Mouse (Mus musculus) ES-E14 (cell line): Measurements from ENCODE around the gene Ofcc1.

Experiments used
- CHD2 ChIP-seq: IDR thresholded peaks from 2 replicates; pipeline ENCODE4 v1.6.1; 2014; ENCODE audit warnings: mild to moderate bottlenecking, low read depth, low read length, inconsistent platforms
- ZC3H11A ChIP-seq: IDR thresholded peaks from 2 replicates; pipeline ENCODE4 v1.6.1; 2012; ENCODE audit warnings: low read depth, mild to moderate bottlenecking, inconsistent platforms, low read length, borderline replicate concordance
- ZNF384 ChIP-seq: IDR thresholded peaks from 2 replicates; pipeline ENCODE4 v1.6.1; 2012; ENCODE audit warnings: low read depth, low read length, inconsistent platforms

DNA sequence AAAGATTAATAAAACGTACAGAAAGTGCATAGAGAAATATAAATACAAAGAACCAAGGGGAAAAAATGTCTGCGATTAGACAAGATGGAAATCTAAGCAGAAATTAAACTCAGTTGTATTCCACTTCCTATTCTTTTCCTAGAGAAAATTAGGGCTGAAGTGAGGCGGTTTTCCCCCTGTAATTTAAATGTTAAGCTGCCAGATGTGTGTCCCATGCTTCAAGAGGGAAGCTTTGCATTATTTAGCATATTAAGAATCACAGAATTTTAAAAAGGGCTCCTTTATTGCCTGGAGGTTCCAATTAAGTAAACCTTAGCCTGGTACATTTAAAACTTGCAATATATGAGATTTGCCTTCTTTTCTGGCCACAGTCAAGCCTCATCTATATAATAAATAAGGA is 205.8 kb downstream of the Ofcc1 start:
- TF ChIP-seq ZNF384 (no peak), CHD2 (no peak), ZC3H11A (no peak)
